Mouse (Mus musculus) heart, postnatal 36 days (tissue): Measurements from ENCODE around the gene Cacna1c. TPM values are rescaled to one million over a fixed set of nuclear protein-coding genes. Genes with fewer than 3 reads are reported as not detected.

ENCODE experiments used
- DNase-seq, 2 experiments: peaks; one replicate each; pipeline ENCODE4 v3.0.0; 2021 to 2022
- intact Hi-C: fragments of 180-260 bp; cut with DNase I; formaldehyde crosslinking; loops from one replicate; pipeline ENCODE4 v1.15.1; 2025
- total RNA-seq, 2 experiments: library from RNA; stranded (reverse); gene quantifications; 2 replicates each; pipeline ENCODE4 v1.2.3; 2021

The Cacna1c gene
- 100 to 1,000 TPM; 199 to 208 TPM for total RNA-seq

GRCm38 (mm10) chr6:119196382-119197305, at the start of gene Cacna1c:
Cacna1c (minus strand) TSS chr6:119196418.
- intact Hi-C loops, result no loop called here
- DNase-seq, result peak in 1 of 2 experiments; percentile 44

DNA sequence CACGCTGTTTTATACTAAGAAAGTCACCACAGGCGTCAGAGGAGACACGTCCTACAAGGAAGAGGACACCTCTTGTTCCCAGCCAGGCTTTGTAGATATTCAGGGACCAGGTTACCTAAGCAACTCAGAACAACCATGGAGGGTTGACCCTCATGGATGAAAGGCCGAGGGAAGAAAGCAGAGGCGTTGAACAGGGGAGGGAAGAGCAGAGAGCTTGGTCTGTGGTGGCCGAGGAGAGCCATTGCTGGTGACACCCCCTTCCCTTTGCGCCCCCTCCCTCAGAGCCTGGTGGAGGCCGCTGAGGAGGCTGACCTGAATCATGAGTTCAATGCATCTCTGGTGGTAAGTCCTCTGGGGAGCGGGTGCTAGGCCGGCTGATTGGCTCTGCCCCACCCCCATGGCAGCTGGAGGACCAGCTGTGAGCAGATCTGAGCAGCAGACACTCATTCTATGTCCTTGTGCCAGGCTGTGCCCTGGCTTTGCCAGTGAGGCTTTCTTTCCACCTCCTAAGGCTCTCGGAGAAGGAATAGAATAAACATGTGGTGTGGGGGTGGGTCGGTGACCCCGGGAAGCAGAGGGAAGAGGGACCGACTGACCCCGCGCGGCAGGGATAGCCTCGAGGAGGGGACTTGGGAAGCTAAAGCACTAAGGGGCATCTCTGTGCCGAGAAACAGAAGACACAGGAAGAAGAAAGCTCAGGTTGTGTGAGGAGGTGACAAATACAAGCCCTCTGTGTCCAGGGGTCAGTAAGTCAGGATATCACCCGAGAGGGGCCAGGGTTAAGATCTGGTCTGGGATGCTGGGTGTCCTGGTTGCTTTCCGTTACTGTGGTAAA, 44.9 kb upstream of the Cacna1c start:
- intact Hi-C loops, result no loop called here
- DNase-seq, result no peak

DNA sequence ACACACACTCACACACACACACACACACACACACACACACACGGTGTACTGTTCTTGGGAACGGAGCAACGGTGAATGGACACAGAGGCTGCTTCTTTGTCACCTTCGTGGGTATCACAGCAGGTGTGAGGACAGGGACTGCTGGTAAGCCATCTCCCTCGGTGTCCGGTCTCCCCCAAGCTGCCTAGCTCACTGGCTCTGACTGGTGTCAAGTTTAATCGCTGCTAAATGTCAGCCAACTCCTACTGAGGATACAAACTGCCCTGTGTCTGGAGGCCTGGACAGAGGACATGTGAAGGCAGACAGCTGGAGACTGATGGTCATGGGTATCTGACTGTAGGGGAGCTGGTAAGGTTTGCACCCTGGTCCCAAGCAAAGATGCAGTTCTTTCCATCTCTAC, 44.0 kb upstream of the Cacna1c start:
- intact Hi-C loops, result no loop called here
- no peak for DNase-seq

DNA sequence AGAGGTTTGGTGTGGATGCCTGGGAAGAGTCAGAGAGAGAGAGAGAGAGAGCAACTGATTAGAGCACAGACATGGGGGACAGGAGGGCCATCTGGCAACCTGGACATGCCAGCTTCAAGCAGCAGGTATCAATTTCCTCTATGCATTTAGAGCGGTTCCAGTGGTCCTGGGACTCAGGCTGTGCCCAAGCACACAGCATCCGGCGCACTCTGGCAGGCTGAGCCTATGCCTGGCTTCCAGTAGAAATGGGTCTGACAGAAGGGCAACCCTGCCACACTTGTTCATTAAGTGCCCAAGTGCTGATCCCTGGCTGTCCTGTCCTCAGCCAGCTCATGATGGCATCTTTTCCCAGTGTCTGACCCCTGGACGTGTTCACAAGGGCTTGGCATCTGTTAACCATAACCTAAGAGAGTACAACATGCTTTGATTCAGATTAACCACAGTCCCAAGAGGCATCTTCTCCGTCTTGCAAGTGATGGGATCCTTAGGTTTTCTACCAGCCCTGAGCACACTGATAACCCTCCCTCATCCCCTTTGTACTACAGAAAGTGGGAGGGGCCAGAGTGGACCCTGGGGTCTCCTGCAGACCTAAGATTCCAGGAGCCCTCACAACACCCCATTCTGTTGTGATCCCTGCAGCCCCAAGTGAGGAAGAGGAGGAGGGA, 43.3 kb upstream of the Cacna1c start:
- DNase-seq, result no peak
- intact Hi-C loops, result no loop called here

DNA sequence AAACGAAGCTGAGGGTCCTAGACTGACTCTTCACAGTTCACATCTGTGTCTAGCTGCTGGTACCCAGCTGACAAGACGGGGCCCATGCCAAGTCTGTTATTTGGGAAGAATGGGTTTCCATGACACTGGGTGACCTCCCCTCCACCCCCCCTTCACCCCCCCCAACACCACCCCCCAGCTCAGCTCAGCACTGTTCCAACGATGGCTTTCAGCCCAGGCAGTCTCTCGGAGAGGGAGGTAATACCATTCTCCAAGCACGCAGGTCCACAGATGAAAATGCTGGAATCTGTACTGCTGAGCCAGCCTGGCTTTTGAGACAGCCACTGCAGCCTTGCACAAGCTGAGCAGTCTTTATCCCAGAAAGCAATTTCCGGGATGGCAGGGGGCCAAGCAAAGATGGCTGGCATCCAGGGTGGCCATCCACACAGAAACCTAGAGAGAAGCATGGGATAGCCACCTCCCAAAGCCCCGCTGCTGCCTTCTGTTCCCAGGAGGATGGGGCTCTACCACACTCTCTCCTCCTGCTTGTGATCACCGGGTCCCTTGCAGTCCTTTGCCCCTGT, 41.3 kb upstream of the Cacna1c start:
- intact Hi-C loops, result no loop called here
- DNase-seq, result peak in 1 of 2 experiments; percentile 34

DNA sequence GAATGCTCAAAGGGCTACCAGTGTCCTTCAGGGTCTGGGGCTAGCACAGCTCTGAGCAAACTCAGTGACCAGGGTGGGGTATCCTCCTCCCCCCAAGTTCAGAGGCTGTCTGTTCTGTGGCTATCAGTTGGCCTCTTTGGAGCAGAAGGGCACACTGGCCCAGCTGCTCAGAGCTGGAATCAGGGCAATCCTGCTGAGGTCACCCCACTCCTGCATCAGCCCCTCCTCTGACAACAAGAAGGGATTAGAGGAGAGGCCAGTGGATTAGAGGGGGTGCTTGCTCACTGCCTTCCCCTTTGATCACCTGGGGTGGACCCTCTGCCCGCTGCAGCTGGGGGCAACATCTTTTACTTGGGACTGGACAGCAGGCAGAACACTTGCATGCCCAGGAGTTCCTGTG, 40.0 kb upstream of the Cacna1c start, which contains the start of gene Cacna2d4:
Gene Cacna2d4, plus strand, starts transcription at position 286 of the 400 bp plus-strand sequence.
- DNase-seq, result no peak
- intact Hi-C loops, result no loop called here

DNA sequence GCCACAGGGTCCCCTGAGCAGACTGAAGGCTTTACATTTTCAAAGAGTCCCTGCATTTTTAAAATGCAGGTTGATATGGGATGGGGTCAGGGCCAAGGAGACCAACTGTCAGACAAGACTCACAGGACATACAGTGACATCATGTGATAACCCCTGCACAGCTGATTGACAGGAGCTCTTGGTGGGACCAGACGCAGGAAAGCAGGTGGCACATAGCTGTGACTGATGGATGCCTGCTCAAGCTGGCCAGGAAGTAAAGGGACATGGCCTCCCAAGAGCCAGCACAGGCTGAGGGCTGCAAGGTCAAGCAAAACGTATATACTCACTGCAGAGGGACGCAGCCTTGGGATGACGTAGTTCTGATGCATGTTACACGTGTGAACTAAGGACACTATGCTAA, 39.2 kb upstream of the Cacna1c start:
- intact Hi-C loops, result no loop called here

GRCm38 (mm10) chr6:119233066-119233465, 36.8 kb upstream of the Cacna1c start:
- DNase-seq, result no peak
- intact Hi-C loops, result no loop called here

More for the DNA sequence above, 39.2 kb upstream of the Cacna1c start:
- no peak for DNase-seq

DNA sequence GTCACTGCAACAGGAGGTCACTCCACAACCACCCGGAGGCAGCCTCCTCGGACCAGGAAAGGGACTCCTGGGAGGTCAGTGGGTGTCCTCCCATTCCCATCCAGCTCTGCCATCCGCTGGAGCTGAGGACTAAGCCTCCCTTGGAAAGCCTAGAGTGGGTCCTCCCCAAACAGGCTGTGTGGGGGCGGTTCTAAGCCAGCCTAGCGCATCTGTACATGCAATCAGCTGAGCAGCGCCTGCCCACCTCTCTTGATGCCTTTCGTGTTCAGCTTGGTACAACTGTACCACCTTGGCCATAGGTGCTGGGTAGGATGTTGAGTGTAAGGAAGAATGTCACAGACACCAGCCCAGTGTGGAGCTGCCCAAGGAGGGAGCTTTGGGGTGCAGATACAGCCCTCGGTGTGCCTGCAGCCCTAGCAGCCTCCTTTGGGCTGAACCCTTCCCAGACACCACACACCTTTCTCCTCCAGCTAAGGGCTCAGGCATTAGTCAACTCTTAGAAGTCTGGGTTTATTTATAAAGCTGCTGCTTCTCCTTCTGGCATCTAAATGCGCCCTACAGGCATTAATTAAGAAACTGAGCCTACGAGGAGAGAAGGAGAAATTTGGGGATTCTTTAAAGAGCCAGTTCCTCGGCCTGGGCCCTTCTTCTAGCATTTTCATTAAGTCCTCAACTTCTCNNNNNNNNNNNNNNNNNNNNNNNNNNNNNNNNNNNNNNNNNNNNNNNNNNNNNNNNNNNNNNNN, 32.8 kb upstream of the Cacna1c start:
- intact Hi-C loops, result no loop called here
- DNase-seq, result no peak

DNA sequence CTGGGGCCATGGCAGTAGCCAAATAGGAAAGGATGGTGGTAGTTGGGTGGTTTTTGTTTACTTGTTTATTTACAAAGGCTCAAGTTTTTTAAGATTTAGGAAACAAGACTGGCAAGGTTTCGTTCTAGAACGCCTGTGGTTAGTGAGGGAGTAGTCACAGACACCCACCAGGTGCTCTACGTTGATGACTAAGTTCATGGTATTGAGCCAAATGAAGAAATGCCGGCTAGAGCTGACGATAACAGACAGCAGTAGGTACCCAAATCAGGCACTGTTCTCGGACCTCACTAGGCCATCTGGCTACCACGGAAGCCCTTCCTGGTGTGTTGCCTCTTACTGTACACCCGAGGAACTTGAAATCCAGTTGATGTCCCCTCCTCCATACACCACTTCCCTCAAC, 30.8 kb upstream of the Cacna1c start:
- intact Hi-C loops, result no loop called here
- no peak for DNase-seq

GRCm38 (mm10) chr6:119225731-119226130, 29.5 kb upstream of the Cacna1c start:
- intact Hi-C loops, result no loop called here
- no peak for DNase-seq

DNA sequence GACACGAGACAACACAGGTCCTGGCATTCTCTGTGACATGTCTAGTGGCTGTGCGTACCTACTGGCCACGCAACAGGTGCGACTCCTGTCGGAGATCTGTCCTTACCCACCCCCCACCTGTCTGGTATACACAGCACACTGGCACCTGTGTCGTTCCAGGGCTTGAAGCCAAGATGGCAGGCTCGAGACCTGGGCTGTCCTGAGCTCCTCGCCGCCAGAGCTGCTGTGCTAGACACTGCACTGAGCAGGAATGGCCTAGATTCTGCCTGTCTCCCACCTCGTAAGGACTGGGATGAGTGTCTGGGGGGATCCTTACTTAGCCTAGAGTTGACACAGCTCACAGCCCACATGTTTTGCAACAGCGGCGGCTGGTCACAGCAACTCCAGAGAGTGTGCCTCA, 29.0 kb upstream of the Cacna1c start:
- no peak for DNase-seq

GRCm38 (mm10) chr6:119224451-119225195, 28.4 kb upstream of the Cacna1c start:
- DNase-seq, result no peak
- intact Hi-C loops, result no loop called here

More for the DNA sequence above, 29.0 kb upstream of the Cacna1c start:
- intact Hi-C loops, result no loop called here

- intact Hi-C loops, result loop anchor here (1.0 kb wide), 2 partner anchors 129 to 210 kb away; no protein-coding TSS in a partner anchor
- peak; percentile 50 to 57 for DNase-seq
These were observed 24.1 kb upstream of the Cacna1c start for GRCm38 (mm10) chr6:119220297-119220696.

DNA sequence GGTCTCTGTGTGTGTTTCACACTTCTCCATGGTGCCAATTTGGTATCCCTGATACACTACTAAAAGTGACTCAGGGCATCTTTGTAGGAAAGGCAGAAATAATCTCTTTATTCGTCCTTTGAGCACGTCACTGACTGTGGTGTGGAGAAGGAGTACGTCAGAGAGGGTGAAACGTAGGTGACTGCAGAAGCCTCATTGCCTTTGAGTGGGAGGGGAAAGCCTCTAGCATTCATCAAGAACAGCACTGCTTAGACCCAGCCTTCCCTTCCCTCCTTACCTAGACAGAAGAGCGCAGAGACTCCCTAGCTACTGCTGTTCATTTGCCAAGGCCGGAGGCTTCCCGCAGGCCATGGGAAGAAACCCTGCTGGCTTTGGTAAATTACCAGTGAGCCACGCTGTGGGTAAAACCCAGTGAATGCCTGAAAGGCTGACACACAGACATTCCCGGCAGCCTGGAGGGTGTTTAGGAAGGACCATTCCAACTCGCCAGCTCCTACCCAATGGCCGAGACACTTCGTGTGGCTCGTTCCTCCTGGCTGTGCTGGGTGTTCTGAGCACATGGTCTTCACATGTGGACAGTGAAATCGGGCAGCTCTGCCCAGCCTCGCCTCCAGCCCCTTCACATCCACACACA, 23.1 kb upstream of the Cacna1c start:
- DNase-seq, result no peak
- intact Hi-C loops, result no loop called here

DNA sequence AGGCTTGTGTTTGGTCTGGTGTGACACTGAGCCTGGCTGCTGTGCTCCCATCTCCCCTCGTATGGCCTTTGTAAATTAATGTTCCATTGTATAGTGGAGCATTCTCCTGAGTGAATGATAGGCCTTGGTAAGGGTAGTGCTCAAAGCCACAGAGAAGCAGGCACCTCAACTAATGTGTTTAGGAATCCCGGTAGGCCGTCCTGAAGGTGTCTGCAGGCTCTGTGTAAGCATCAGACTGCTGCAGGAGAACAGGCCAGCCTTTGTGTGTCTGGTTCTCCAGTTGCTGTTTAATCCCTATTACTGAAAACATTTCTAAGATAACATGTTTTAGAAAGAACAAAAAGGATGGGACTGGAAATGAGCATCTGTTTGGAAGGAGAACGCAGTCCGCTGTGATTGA, 22.4 kb upstream of the Cacna1c start:
- intact Hi-C loops, result no loop called here
- no peak for DNase-seq

DNA sequence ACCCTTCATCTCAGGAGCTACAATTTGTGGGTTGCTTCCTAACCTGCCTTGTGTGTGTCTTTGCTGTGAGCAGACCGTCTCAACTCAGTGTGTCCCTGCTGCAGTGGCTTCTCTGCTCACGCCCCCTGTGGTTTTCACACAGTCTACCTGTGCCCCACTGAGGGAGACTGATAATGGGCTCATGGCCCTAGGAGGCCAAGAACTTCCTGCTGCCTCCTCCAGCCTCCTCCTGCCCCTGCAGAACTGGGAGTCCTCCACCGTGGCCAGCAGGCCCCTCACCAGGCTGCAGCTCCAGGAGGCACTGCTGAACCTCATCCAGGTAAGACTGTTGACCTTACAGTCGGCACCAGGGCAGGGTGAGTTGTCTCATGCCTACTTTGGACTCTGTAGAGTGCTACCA, 21.4 kb upstream of the Cacna1c start:
- intact Hi-C loops, result no loop called here
- no peak for DNase-seq

DNA sequence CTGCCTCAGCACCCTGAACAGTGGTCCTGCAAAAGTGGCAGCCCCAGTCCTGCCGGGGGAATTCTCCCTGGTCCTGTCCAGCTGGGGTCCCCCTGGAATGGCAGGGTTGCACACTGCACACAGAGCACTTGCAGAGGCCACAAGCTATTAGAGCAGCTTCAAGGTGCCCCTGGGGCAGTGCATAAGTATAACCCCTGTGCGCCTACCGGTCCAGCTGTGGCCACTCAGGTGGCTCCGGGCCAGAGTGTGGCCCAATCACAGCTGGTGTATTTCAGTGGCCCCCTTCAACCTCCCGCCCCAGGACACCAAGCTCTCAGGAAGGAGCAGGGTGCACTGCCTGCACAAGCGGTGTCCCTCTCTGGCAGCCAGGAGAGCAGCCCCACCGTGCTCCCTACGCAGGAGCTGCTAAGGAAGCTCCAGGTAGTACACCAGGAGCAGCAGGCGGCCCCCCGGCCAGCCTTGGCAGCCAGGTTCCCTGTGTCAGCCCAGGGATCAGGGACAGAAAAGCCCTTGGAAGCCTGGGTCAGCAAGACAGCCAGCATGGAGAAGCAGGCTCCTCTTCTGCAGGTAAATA, 18.9 kb upstream of the Cacna1c start:
- no peak for DNase-seq
- intact Hi-C loops, result no loop called here
